ENCODE assay signal across 9 mouse cellular contexts in genomic region chr3:153910489-153910888, GRCm38 (mm10). TPM values are rescaled to one million over a fixed set of nuclear protein-coding genes. Genes with fewer than 3 reads are reported as not detected.
A peak's percentile ranks its signal among the peaks of the same experiment; 100 is the strongest.
DNase-seq lines count a peak whose midpoint lies in the region; ATAC-seq and TF ChIP-seq lines count a peak whose summit lies in the region.
"Had no signal": no experiment of that assay in that cellular context is flagged by ENCODE, and none has a peak within 500 bp of the region (broad histone marks: within the 10 kb centered on the region; RNA-seq: fewer than 3 reads in every experiment).

No protein-coding gene starts in this region.

- TF ChIP-seq CTCF in layer of hippocampus, adult 2 months (conservative IDR thresholded peaks at IDR 0.05): no peak

- no peaks in the 10 kb centered on the region for H3K27me3 ChIP-seq in embryonic facial prominence, embryonic 10.5 days (replicated peaks; ENCODE audit: low read depth, poor library complexity, severe bottlenecking)
- H3K27me3 ChIP-seq in intestine, embryonic 16.5 days (replicated peaks; ENCODE audit: control insufficient read depth, insufficient read depth, low read length): no peaks in the 10 kb centered on the region
- H3K27me3 ChIP-seq in neural tube, embryonic 14.5 days (ENCODE audit: control insufficient read depth, insufficient read depth, low read length): no peaks in the 10 kb centered on the region

- no peak for ATAC-seq in intestine, embryonic 16.5 days
- no peak for ATAC-seq in neural tube, embryonic 14.5 days (ENCODE audit: low read depth)

- intact Hi-C loops in left cerebral cortex, postnatal 36 days (cut with DNase I): no loop called here

- H3K9me3 ChIP-seq in embryonic facial prominence, embryonic 10.5 days: no peaks in the 10 kb centered on the region
- H3K9me3 ChIP-seq in intestine, embryonic 16.5 days (ENCODE audit: control insufficient read depth, low read length): no peaks in the 10 kb centered on the region
- no peaks in the 10 kb centered on the region for H3K9me3 ChIP-seq in neural tube, embryonic 14.5 days (ENCODE audit: control insufficient read depth, low read length)

- peaks cover 45% of the 10 kb centered on the region for H3K4me1 ChIP-seq in embryonic facial prominence, embryonic 10.5 days
- peaks cover 26% of the 10 kb centered on the region for H3K4me1 ChIP-seq in intestine, embryonic 16.5 days (ENCODE audit: control insufficient read depth, insufficient read depth, low read length)
- H3K4me1 ChIP-seq in neural tube, embryonic 14.5 days (ENCODE audit: control insufficient read depth, insufficient read depth, low read length): peaks cover 25% of the 10 kb centered on the region

- peaks cover 62% of the 10 kb centered on the region for H3K36me3 ChIP-seq in embryonic facial prominence, embryonic 10.5 days (replicated peaks)
- peaks cover 26% of the 10 kb centered on the region for H3K36me3 ChIP-seq in intestine, embryonic 16.5 days (ENCODE audit: control insufficient read depth, insufficient read depth, low read length)
- H3K36me3 ChIP-seq in neural tube, embryonic 14.5 days (ENCODE audit: control insufficient read depth, insufficient read depth, low read length): peaks cover 39% of the 10 kb centered on the region

- H3K9ac ChIP-seq in intestine, embryonic 16.5 days (ENCODE audit: low read depth, low read length): peak overlapping the region; percentile 97
- H3K9ac ChIP-seq in neural tube, embryonic 14.5 days (replicated peaks; ENCODE audit: low read depth, low read length): 0 out of 2 replicates have a peak overlapping the region, but pooled peaks have one; percentile 8

- peak overlapping the region; percentile 72 for H3K4me3 ChIP-seq in layer of hippocampus, adult 2 months
- peak overlapping the region; percentile 81 for H3K4me3 ChIP-seq in embryonic facial prominence, embryonic 10.5 days
- peak overlapping the region; percentile 69 for H3K4me3 ChIP-seq in intestine, embryonic 16.5 days (ENCODE audit: low read length)
- no peak overlapping the region for H3K4me3 ChIP-seq in neural tube, embryonic 14.5 days (ENCODE audit: low read depth, low read length)

- no peak overlapping the region; the same call in 1 of the 2 replicates for H3K27ac ChIP-seq in layer of hippocampus, adult 2 months
- H3K27ac ChIP-seq in embryonic facial prominence, embryonic 10.5 days (replicated peaks): no peak overlapping the region
- H3K27ac ChIP-seq in intestine, embryonic 16.5 days (ENCODE audit: low read length): peak overlapping the region; percentile 68
- no peak overlapping the region for H3K27ac ChIP-seq in neural tube, embryonic 14.5 days (ENCODE audit: low read depth, low read length)

- DNase-seq in layer of hippocampus, adult 2 months (ENCODE audit: low spot score in 2 of 2): no peak
- no peak for DNase-seq in layer of hippocampus, postnatal 25 days (ENCODE audit: extremely low spot score in 1 of 2, low spot score in 1 of 2)
- DNase-seq in embryonic facial prominence, embryonic 10.5 days (ENCODE audit: low spot score): no peak
- no peak for DNase-seq in right cerebral cortex, postnatal 10 days (ENCODE audit: low spot score in 2 of 2)
- DNase-seq in left cerebral cortex, postnatal 36 days (ENCODE audit: low spot score in 2 of 2): no peak
- DNase-seq in T-cell, adult 2 months (ENCODE audit: low spot score): no peak

- 83% methylated on average over 7 of the region's 7 CpGs for WGBS in embryonic facial prominence, embryonic 10.5 days
- 60% methylated on average over 7 of the region's 7 CpGs for WGBS in intestine, embryonic 16.5 days
- WGBS in neural tube, embryonic 14.5 days: 70% methylated on average over 7 of the region's 7 CpGs

- H3K4me2 ChIP-seq in intestine, embryonic 16.5 days (ENCODE audit: low read depth, low read length): peak overlapping the region; percentile 66
- peak overlapping the region; percentile 92; the same call in 1 of the 2 replicates for H3K4me2 ChIP-seq in neural tube, embryonic 14.5 days (ENCODE audit: low read depth, low read length)

RNA-seq across cellular contexts. Expression of gene Rabggtb, which starts 2.3 kb away (rescaled TPM):
- total RNA-seq in layer of hippocampus, adult 2 months (2021): 10 to 100 TPM; 68.7 to 72.6 TPM
- 10 to 100 TPM; 72.8 to 73.1 TPM for total RNA-seq in layer of hippocampus, postnatal 25 days (2021)
- polyA plus RNA-seq in embryonic facial prominence, embryonic 10.5 days (2016; fragmentation: Nextera tagmentation; extraction: Ambion mirVana): 46.9 and 48.9 TPM in 2 replicates
- 49.4 and 54.2 TPM in 2 replicates for polyA plus RNA-seq in intestine, embryonic 16.5 days (2015; fragmentation: Nextera tagmentation; extraction: Ambion mirVana)
- 54.0 and 54.9 TPM in 2 replicates for polyA plus RNA-seq in neural tube, embryonic 14.5 days (2014; fragmentation: Nextera tagmentation; extraction: Ambion mirVana)
- total RNA-seq in left cerebral cortex, postnatal 36 days (2021): 10 to 100 TPM; 59.9 to 61.2 TPM

RNA-seq across cellular contexts. Expression of gene Msh4, which starts 4.6 kb away (rescaled TPM):
- total RNA-seq in layer of hippocampus, adult 2 months (2021): under 1 TPM; 0.49 to 0.51 TPM
- total RNA-seq in layer of hippocampus, postnatal 25 days (2021): under 1 TPM; 0.26 to 0.27 TPM
- 0.15 TPM in 2 replicates for polyA plus RNA-seq in embryonic facial prominence, embryonic 10.5 days (2016; fragmentation: Nextera tagmentation; extraction: Ambion mirVana)
- 0.06 and 0.07 TPM in 2 replicates for polyA plus RNA-seq in intestine, embryonic 16.5 days (2015; fragmentation: Nextera tagmentation; extraction: Ambion mirVana)
- 0.28 and 0.31 TPM in 2 replicates for polyA plus RNA-seq in neural tube, embryonic 14.5 days (2014; fragmentation: Nextera tagmentation; extraction: Ambion mirVana)
- under 1 TPM; 0.12 to 0.48 TPM for total RNA-seq in left cerebral cortex, postnatal 36 days (2021)
- total RNA-seq: adrenal gland, adult 18-20 months had no signal

RNA-seq across cellular contexts. Expression of gene Acadm, which starts 33.9 kb away (rescaled TPM):
- 10 to 100 TPM; 41.5 to 53.9 TPM for total RNA-seq in layer of hippocampus, adult 2 months (2021)
- 10 to 100 TPM; 40.7 to 48.4 TPM for total RNA-seq in layer of hippocampus, postnatal 25 days (2021)
- polyA plus RNA-seq in embryonic facial prominence, embryonic 10.5 days (2016; fragmentation: Nextera tagmentation; extraction: Ambion mirVana): 40.7 and 44.6 TPM in 2 replicates
- polyA plus RNA-seq in intestine, embryonic 16.5 days (2015; fragmentation: Nextera tagmentation; extraction: Ambion mirVana): 146 and 152 TPM in 2 replicates
- polyA plus RNA-seq in neural tube, embryonic 14.5 days (2014; fragmentation: Nextera tagmentation; extraction: Ambion mirVana): 56.5 and 66.1 TPM in 2 replicates
- total RNA-seq in left cerebral cortex, postnatal 36 days (2021): 10 to 100 TPM; 36.4 to 41.6 TPM
